Mouse (Mus musculus) heart, postnatal 0 days (tissue): ENCODE measurements around the gene Nlrc5. TPM values are rescaled to one million over a fixed set of nuclear protein-coding genes. Genes with fewer than 3 reads are reported as not detected.

Experiments
- ATAC-seq: fragments of 200-750 bp; cut with Nextera tagmentation; 2 replicates; pipeline ENCODE4 v1.8.0; 2017; ENCODE audit warnings: low read depth, moderate number of reproducible peaks, moderate library complexity; ENCODE audit not compliant: insufficient read depth
- DNase-seq: peaks from one replicate; pipeline ENCODE4 v3.0.0-alpha.2; 2016; ENCODE audit warnings: low spot score
- H3K27ac ChIP-seq: fragments of 300-500 bp; sonication (generic); 2 replicates; pipeline ENCODE4 v1.5.1; 2014; ENCODE audit warnings: low read depth, mild to moderate bottlenecking
- H3K27me3 ChIP-seq: fragments of 300-500 bp; sonication (generic); 2 replicates; pipeline ENCODE4 v1.6.1; 2014; ENCODE audit warnings: low read length, mixed read lengths; ENCODE audit not compliant: control insufficient read depth, insufficient read depth
- H3K36me3 ChIP-seq: fragments of 300-500 bp; sonication (generic); replicated peaks from 2 replicates; pipeline ENCODE4 v1.6.1; 2014; ENCODE audit warnings: low read length, mixed read lengths; ENCODE audit not compliant: control insufficient read depth, insufficient read depth
- H3K4me1 ChIP-seq: fragments of 300-500 bp; sonication (generic); 2 replicates; pipeline ENCODE4 v1.6.1; 2014; ENCODE audit warnings: antibody characterized with exemption; ENCODE audit not compliant: control insufficient read depth, insufficient read depth
- H3K4me2 ChIP-seq: fragments of 300-500 bp; sonication (generic); 2 replicates; pipeline ENCODE4 v1.6.1; 2014; ENCODE audit warnings: low read depth, mild to moderate bottlenecking, low read length, moderate library complexity
- H3K4me3 ChIP-seq: fragments of 300-500 bp; sonication (generic); 2 replicates; pipeline ENCODE4 v1.5.1; 2014; ENCODE audit warnings: low read depth, low read length
- H3K9ac ChIP-seq: fragments of 300-500 bp; sonication (generic); replicated peaks from 2 replicates; pipeline ENCODE4 v1.6.1; 2014; ENCODE audit warnings: low read depth, low read length, mixed read lengths
- H3K9me3 ChIP-seq: fragments of 300-500 bp; sonication (generic); replicated peaks from 2 replicates; pipeline ENCODE4 v1.6.1; 2016; ENCODE audit warnings: low read length; ENCODE audit not compliant: control insufficient read depth
- CTCF ChIP-seq: IDR thresholded peaks from 2 replicates; pipeline ENCODE4 v1.5.1; 2016; ENCODE audit warnings: antibody characterized with exemption, control low read depth, low read depth
- EP300 ChIP-seq: IDR thresholded peaks from 2 replicates; pipeline ENCODE4 v1.6.1; 2016; ENCODE audit warnings: antibody characterized with exemption, low read depth
- WGBS: fragments of 180-500 bp; shearing (Covaris S2); extraction: QIAGEN DNeasy Blood & Tissue Kit; methylation state at CpG from one replicate; pipeline ENCODE4 v1.1.7; 2014; 5-methylcytosine and 5-hydroxymethylcytosine counted together
- polyA plus RNA-seq: library from polyadenylated mRNA; unstranded; fragments of >200 nt; fragmentation: Nextera tagmentation; extraction: Ambion mirVana; gene quantifications from 2 replicates; pipeline ENCODE4 v1.2.1, GENCODE M21; 2015
- total RNA-seq: library from RNA; depleted of rRNA; stranded (reverse); fragments of >200 nt; gene quantifications from 2 replicates; pipeline ENCODE4 v1.2.3, GENCODE M21; 2014; ENCODE audit warnings: low replicate concordance

Gene Nlrc5
- total and polyA plus RNA-seq, 2 experiments from 2014 or later = 0.11 to 3.1 TPM

- Histone ChIP-seq H3K36me3 (no peaks in the 10 kb centered on the region), H3K4me3 (no peak overlapping the region), H3K4me2 (no peak overlapping the region), H3K4me1 (no peaks in the 10 kb centered on the region), H3K9me3 (no peaks in the 10 kb centered on the region), H3K27me3 (no peaks in the 10 kb centered on the region), H3K27ac (no peak overlapping the region), H3K9ac (no peak overlapping the region)
- ATAC-seq = no peak
- 72% methylated on average over 8 of the region's 8 CpGs for WGBS
- TF ChIP-seq CTCF = no peak
- TF ChIP-seq EP300 = no peak
- no peak for DNase-seq
These were observed 38.6 kb downstream of the Nlrc5 start for GRCm38 (mm10) chr8:94472741-94473140.

GRCm38 (mm10) chr8:94473431-94473830, 39.3 kb downstream of the Nlrc5 start:
- H3K27ac ChIP-seq = no peak overlapping the region
- H3K27me3 ChIP-seq = no peaks in the 10 kb centered on the region
- ATAC-seq (no peak), DNase-seq (no peak)
- no peak overlapping the region for H3K4me3 ChIP-seq
- H3K9ac ChIP-seq = no peak overlapping the region
- no peaks in the 10 kb centered on the region for H3K9me3 ChIP-seq
- TF ChIP-seq CTCF (no peak), EP300 (no peak)
- H3K36me3 ChIP-seq = no peaks in the 10 kb centered on the region
- H3K4me1 ChIP-seq = no peaks in the 10 kb centered on the region
- WGBS = 77% methylated on average over 21 of the region's 21 CpGs
- H3K4me2 ChIP-seq = no peak overlapping the region

GRCm38 (mm10) chr8:94475786-94476185, 41.6 kb downstream of the Nlrc5 start:
- no peaks in the 10 kb centered on the region for H3K9me3 ChIP-seq
- no peak overlapping the region for H3K27ac ChIP-seq
- no peak overlapping the region for H3K9ac ChIP-seq
- no peak overlapping the region for H3K4me2 ChIP-seq
- no peaks in the 10 kb centered on the region for H3K27me3 ChIP-seq
- DNase-seq (no peak), ATAC-seq (no peak)
- no peaks in the 10 kb centered on the region for H3K36me3 ChIP-seq
- WGBS = 61% methylated on average over 8 of the region's 8 CpGs
- no peak for TF ChIP-seq CTCF
- no peak for TF ChIP-seq EP300
- H3K4me1 ChIP-seq = no peaks in the 10 kb centered on the region
- H3K4me3 ChIP-seq = no peak overlapping the region

DNA sequence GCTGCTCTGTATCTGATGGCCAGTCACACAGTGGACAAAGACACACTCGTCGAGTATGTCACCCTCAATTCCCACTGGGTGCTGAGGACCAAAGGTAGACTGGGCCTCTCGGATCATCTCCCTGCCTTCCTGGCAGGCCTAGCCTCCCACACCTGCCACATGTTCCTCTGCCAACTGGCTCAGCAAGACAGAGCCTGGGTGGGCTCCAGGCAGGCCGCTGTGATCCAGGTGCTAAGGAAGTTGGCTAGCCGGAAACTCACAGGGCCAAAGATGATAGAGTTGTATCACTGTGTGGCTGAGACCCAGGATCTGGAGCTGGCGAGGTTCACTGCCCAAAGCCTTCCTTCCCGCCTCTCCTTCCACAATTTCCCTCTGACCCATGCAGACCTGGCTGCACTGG, 42.7 kb downstream of the Nlrc5 start:
- H3K4me2 ChIP-seq = no peak overlapping the region
- no peaks in the 10 kb centered on the region for H3K27me3 ChIP-seq
- WGBS = 68% methylated on average over 7 of the region's 7 CpGs

GRCm38 (mm10) chr8:94482051-94482450, 47.9 kb downstream of the Nlrc5 start:
- ATAC-seq (no peak), DNase-seq (no peak)
- Histone ChIP-seq H3K9ac (no peak overlapping the region), H3K27me3 (no peaks in the 10 kb centered on the region), H3K27ac (no peak overlapping the region), H3K36me3 (no peaks in the 10 kb centered on the region), H3K4me3 (no peak overlapping the region), H3K9me3 (no peaks in the 10 kb centered on the region), H3K4me2 (no peak overlapping the region), H3K4me1 (no peaks in the 10 kb centered on the region)
- WGBS = 4% methylated on average over 6 of the region's 6 CpGs
- TF ChIP-seq EP300 (no peak), CTCF (no peak)

More for the DNA sequence above, 42.7 kb downstream of the Nlrc5 start:
- no peaks in the 10 kb centered on the region for H3K9me3 ChIP-seq
- no peaks in the 10 kb centered on the region for H3K4me1 ChIP-seq
- no peak overlapping the region for H3K27ac ChIP-seq
- no peak overlapping the region for H3K4me3 ChIP-seq
- no peak for TF ChIP-seq CTCF
- TF ChIP-seq EP300 = no peak
- no peak overlapping the region for H3K9ac ChIP-seq
- ATAC-seq = no peak
- H3K36me3 ChIP-seq = no peaks in the 10 kb centered on the region
- no peak for DNase-seq

DNA sequence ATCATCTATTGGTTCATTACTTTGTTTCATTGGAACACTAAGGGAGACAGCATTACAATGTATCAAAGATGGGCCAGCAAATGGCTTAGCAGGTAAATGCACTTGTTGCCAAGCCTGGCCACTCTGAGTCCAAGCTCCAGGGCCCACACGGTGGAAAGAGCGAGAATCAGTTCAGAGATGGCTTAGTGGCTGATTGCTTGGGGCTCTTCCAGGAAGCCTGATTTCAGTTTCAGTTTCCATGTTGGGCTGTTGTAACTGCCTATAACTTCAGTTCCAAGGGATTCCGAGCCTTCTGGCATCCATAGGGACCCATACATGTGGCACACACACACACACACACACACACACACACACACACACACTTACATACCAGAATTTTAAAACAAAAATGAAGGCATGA, 51.1 kb downstream of the Nlrc5 start:
- Histone ChIP-seq H3K9me3 (no peaks in the 10 kb centered on the region), H3K36me3 (no peaks in the 10 kb centered on the region), H3K4me1 (no peaks in the 10 kb centered on the region), H3K27me3 (no peaks in the 10 kb centered on the region), H3K4me3 (no peak overlapping the region), H3K9ac (no peak overlapping the region), H3K4me2 (no peak overlapping the region), H3K27ac (no peak overlapping the region)
- ATAC-seq = no peak
- no peak for DNase-seq
- TF ChIP-seq CTCF (no peak), EP300 (no peak)
- WGBS = 69% methylated on average over 3 of the region's 3 CpGs
